Mouse (Mus musculus) telencephalon, adult 2 months (tissue): ENCODE data around the gene Frmpd4.

Experiments
- DNase-seq: peaks from one replicate; pipeline ENCODE4 v3.0.0-alpha.2; 2011; ENCODE audit warnings: low read depth, low spot score

The Frmpd4 gene

GRCm38 (mm10) chrX:167597639-167598217, 979.3 kb downstream of the Frmpd4 start:
- peak; percentile 6 for DNase-seq

DNA sequence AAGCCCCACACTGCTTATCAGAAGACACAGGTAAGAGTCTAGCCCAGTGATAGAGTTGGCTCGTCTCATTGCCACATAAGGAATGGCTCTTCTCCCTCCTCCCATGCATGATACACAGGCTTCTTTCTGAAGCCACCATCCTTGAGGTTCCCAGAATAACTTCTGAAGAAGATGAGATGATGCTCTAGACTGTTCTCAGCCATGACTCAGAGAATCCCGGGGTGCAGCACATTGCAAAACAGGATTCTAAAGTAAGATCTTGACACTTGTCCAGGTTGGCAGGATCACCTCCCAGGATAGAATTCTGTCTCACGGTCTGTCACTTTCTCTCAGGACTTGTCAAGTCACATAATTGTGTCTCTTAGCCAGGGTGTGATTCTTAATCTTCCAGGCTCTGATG, 1024.2 kb downstream of the Frmpd4 start:
- peak; percentile 47 for DNase-seq

- no peak for DNase-seq
Observed at GRCm38 (mm10) chrX:167523151-167523550, 1053.9 kb downstream of the Frmpd4 start.

GRCm38 (mm10) chrX:167522528-167522927, 1054.5 kb downstream of the Frmpd4 start:
- DNase-seq = no peak

DNA sequence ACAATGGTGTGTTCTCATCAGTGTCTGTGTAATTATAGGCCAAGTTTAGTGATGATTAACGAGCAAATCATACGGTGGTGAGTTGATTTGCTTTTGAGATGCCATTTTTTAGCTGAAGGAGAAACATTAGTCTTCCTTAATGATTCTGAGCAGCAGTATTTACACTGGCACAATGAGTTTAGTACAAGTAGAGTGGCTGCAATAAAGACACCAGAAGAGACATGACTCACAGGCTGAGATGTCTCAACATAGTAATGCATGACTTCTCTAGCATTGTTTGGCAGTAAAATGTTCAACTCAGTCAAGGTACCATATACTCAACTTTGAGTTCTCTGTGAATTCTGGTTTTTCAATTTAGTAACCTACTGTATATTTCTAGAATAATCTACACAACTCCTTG, 1058.6 kb downstream of the Frmpd4 start:
- no peak for DNase-seq

GRCm38 (mm10) chrX:167497780-167498179, 1079.3 kb downstream of the Frmpd4 start:
- DNase-seq = peak; percentile 40

- DNase-seq = no peak
Observed at GRCm38 (mm10) chrX:167492265-167492664, 1084.8 kb downstream of the Frmpd4 start.

- DNase-seq = no peak
Observed at GRCm38 (mm10) chrX:167491589-167492207, 1085.3 kb downstream of the Frmpd4 start.

- no peak for DNase-seq
Observed at GRCm38 (mm10) chrX:167483409-167484177, 1093.4 kb downstream of the Frmpd4 start.

DNA sequence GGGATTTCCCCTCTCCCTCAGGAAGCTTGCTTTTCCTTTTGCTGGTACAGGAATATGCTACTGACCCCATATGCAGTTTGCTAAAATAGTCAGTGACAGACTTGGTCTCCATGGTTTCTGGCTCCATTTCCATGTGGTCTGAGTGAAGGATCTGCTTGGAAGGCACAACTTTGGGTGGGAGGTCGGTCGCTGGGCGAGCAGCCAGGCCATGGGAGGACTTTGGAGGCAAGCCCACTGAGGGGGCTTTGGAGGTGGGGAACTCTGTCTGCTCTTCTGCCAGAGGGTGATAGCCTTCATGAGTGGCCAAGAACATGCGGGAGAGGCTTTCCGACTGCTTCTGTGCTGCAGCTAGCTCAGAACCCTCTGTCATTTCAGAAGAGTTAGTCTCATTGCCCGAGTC, 1099.4 kb downstream of the Frmpd4 start:
- DNase-seq = no peak

GRCm38 (mm10) chrX:167434883-167435282, 1142.1 kb downstream of the Frmpd4 start:
- no peak for DNase-seq

GRCm38 (mm10) chrX:167433950-167434349, 1143.1 kb downstream of the Frmpd4 start:
- DNase-seq = no peak
